Mouse (Mus musculus) adrenal gland, postnatal 14 days (tissue): ENCODE measurements around the gene Plcb3. TPM values are rescaled to one million over a fixed set of nuclear protein-coding genes. Genes with fewer than 3 reads are reported as not detected.

Source experiments
- DNase-seq: peaks from one replicate; pipeline ENCODE4 v3.0.0; 2021; ENCODE audit warnings: mixed read lengths
- total RNA-seq: library from RNA; stranded (reverse); gene quantifications from 2 replicates; pipeline ENCODE4 v1.2.3, GENCODE M21; 2021

Plcb3 gene
- total RNA-seq, 1 experiment from 2014 or later = 52.1 TPM

GRCm38 (mm10) chr19:6940396-6941351, 35.6 kb downstream of the Plcb3 start:
- DNase-seq = no peak

- no peak for DNase-seq
These were observed 36.9 kb downstream of the Plcb3 start for GRCm38 (mm10) chr19:6939106-6940002.

GRCm38 (mm10) chr19:6937541-6938465, 38.5 kb downstream of the Plcb3 start:
- no peak for DNase-seq

- no peak for DNase-seq
These were observed 40.0 kb downstream of the Plcb3 start for GRCm38 (mm10) chr19:6936299-6936698.

- DNase-seq = no peak
These were observed 41.9 kb downstream of the Plcb3 start, which contains the start of gene Kcnk4 for GRCm38 (mm10) chr19:6934195-6934977. Gene Kcnk4 (minus strand): TSS chr19:6934515.

GRCm38 (mm10) chr19:6933436-6934194, 42.7 kb downstream of the Plcb3 start:
- DNase-seq = peak; percentile 62

GRCm38 (mm10) chr19:6933102-6933435, 43.2 kb downstream of the Plcb3 start:
- DNase-seq = no peak

GRCm38 (mm10) chr19:6932018-6932417, 44.3 kb downstream of the Plcb3 start:
- no peak for DNase-seq

- no peak for DNase-seq
These were observed 45.3 kb downstream of the Plcb3 start for GRCm38 (mm10) chr19:6931002-6931401.

- no peak for DNase-seq
These were observed 48.2 kb downstream of the Plcb3 start for GRCm38 (mm10) chr19:6928080-6928479.

GRCm38 (mm10) chr19:6926559-6927255, 49.6 kb downstream of the Plcb3 start:
- DNase-seq = peak; percentile 64

- DNase-seq = no peak
These were observed 50.5 kb downstream of the Plcb3 start for GRCm38 (mm10) chr19:6925611-6926329.

GRCm38 (mm10) chr19:6925307-6925573, 51.0 kb downstream of the Plcb3 start, which contains the start of gene Catsperz:
Gene Catsperz (minus strand): TSS chr19:6925380.
- DNase-seq = no peak

- DNase-seq = peak; percentile 93
These were observed 51.6 kb downstream of the Plcb3 start for GRCm38 (mm10) chr19:6924461-6925306.

- no peak for DNase-seq
These were observed 53.2 kb downstream of the Plcb3 start for GRCm38 (mm10) chr19:6922901-6923735.

- peak; percentile 100 for DNase-seq
These were observed 54.4 kb downstream of the Plcb3 start, which contains the start of gene Esrra for GRCm38 (mm10) chr19:6921647-6922567. Gene Esrra (minus strand): TSS chr19:6921813.
